Mouse (Mus musculus): ENCODE measurements around the gene Btnl6. TPM values are rescaled to one million over a fixed set of nuclear protein-coding genes. Genes with fewer than 3 reads are reported as not detected.

The Btnl6 gene
- polyA plus RNA-seq (2015; fragmentation: Nextera tagmentation; extraction: Ambion mirVana), result not detected in 2 replicates

DNA sequence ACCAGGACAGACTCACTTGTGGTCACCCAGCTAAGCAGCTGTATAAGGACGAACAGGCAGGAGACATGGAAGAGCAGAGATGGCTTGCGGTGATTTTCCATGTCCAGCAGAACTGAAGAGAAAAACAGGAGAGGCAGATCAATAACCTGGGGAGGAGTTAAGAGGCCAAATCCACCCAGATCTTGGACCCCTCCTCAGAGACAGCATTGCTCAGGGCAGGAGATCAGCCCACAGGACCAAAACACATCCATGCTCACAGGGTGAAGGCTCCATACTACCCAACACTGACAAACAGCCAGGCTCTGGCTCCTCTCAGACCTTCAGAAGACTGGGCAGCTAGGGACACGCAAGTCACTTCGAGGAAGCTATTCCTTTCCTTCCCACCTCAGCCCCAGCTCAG is at the start of gene Btnl6:
TSS of gene Btnl6 (minus strand) at position 101 of the 400 bp plus-strand sequence.
- ATAC-seq (ENCODE audit: insufficient read depth), result no peak
- Histone ChIP-seq H3K9me3 (replicated peaks) (no peaks in the 10 kb centered on the region), H3K4me2 (no peak within 1 kb of the TSS), H3K9ac (no peak within 1 kb of the TSS), H3K4me3 (replicated peaks) (no peak within 1 kb of the TSS), H3K27me3 (peaks cover 9% of the 10 kb centered on the region), H3K36me3 (replicated peaks) (no peaks in the 10 kb centered on the region), H3K4me1 (replicated peaks) (no peaks in the 10 kb centered on the region), H3K27ac (replicated peaks) (no peak within 1 kb of the TSS)
- WGBS (ENCODE audit: insufficient replicate concordance), result 62% methylated on average over 4 of the region's 4 CpGs

DNA sequence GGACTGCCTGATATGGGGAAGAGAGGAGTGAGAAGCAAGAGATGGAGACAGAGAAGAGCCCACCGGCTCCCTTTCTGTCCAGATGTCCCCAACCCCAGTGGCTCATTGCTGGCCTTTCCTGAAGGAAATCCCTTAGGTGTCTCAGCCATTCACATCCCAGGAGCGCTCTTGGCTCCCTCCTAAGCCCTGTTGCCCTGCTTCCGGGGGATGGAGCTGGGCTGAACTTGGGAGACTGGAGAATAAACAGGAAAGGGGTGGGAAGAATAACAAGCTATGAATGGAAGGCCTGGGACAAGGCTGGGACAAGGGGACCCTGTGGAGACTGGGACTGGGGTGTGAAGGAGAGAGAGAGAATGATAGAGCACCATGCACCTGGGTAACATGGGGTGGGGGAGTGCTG is 47.6 kb upstream of the Btnl6 start:
- H3K4me2 ChIP-seq, result no peak overlapping the region
- H3K27me3 ChIP-seq, result peaks cover 23% of the 10 kb centered on the region
- no peaks in the 10 kb centered on the region for H3K9me3 ChIP-seq (replicated peaks)
- H3K9ac ChIP-seq, result no peak overlapping the region
- 47% methylated on average over 3 of the region's 3 CpGs for WGBS (ENCODE audit: insufficient replicate concordance)
- peaks cover 13% of the 10 kb centered on the region for H3K4me1 ChIP-seq (replicated peaks)
- no peak for ATAC-seq (ENCODE audit: insufficient read depth)
- 0 out of 2 replicates have a peak overlapping the region, but pooled peaks have one; percentile 7 for H3K27ac ChIP-seq (replicated peaks)
- H3K36me3 ChIP-seq (replicated peaks), result no peaks in the 10 kb centered on the region
- H3K4me3 ChIP-seq (replicated peaks), result no peak overlapping the region

DNA sequence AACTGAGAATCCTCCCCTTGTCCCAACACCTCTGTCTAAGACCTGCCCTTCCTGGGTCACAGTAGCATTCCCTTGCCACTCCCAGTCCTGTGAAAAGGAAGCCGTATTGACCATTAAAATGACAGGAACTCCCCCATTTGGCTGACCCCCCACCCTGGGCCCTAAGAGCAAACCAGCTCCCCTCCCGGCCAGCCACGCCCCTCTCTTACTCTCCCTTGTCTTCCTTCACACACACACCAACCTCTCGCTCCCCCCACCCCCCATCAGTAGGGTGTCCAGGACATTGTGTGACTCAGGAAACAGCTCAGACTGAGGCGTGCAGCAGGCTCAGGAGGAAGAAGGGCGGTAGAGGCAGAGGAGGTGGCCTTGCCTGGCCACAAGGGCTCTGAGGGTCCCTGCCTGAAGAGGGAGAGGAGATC is 46.9 kb upstream of the Btnl6 start, which contains the start of gene Notch4:
TSS of gene Notch4 (plus strand) at position 266 of the 419 bp plus-strand sequence.
- H3K4me2 ChIP-seq, result no peak within 1 kb of the TSS
- H3K9me3 ChIP-seq (replicated peaks), result no peaks in the 10 kb centered on the region
- no peak within 1 kb of the TSS for H3K4me3 ChIP-seq (replicated peaks)
- no peaks in the 10 kb centered on the region for H3K36me3 ChIP-seq (replicated peaks)
- peaks cover 23% of the 10 kb centered on the region for H3K27me3 ChIP-seq
- peaks cover 18% of the 10 kb centered on the region for H3K4me1 ChIP-seq (replicated peaks)
- peak; percentile 37; the same call in 1 of the 2 replicates for ATAC-seq (ENCODE audit: insufficient read depth)
- 0 out of 2 replicates have a peak within 1 kb of the TSS, but pooled peaks have one; percentile 7 for H3K27ac ChIP-seq (replicated peaks)
- WGBS (ENCODE audit: insufficient replicate concordance), result 11% methylated on average over 6 of the region's 6 CpGs
- H3K9ac ChIP-seq, result no peak within 1 kb of the TSS

DNA sequence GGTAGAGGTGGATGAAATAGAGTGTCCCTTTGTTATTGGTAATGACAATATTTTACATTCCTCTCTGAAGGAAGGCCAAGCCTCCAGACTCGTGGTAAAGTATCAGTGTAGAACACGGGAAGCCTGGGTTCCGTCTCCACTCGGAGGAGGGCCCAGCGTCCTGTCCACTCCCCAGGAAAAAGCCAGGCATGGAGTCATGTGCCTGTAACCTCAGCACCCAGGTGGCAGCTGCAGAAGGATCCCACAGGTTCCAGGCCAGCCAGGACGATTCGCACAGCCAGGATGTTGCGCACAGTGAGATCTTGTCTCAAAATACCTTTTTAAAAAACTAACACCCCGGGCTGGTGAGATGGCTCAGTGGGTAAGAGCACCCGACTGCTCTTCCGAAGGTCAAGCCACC is 46.2 kb upstream of the Btnl6 start:
- ATAC-seq (ENCODE audit: insufficient read depth), result no peak
- Histone ChIP-seq H3K9ac (no peak overlapping the region), H3K4me2 (no peak overlapping the region), H3K27ac (replicated peaks) (no peak overlapping the region), H3K27me3 (peaks cover 22% of the 10 kb centered on the region), H3K36me3 (replicated peaks) (no peaks in the 10 kb centered on the region), H3K4me3 (replicated peaks) (no peak overlapping the region), H3K9me3 (replicated peaks) (no peaks in the 10 kb centered on the region), H3K4me1 (replicated peaks) (peaks cover 18% of the 10 kb centered on the region)
- WGBS (ENCODE audit: insufficient replicate concordance), result 69% methylated on average over 11 of the region's 11 CpGs

DNA sequence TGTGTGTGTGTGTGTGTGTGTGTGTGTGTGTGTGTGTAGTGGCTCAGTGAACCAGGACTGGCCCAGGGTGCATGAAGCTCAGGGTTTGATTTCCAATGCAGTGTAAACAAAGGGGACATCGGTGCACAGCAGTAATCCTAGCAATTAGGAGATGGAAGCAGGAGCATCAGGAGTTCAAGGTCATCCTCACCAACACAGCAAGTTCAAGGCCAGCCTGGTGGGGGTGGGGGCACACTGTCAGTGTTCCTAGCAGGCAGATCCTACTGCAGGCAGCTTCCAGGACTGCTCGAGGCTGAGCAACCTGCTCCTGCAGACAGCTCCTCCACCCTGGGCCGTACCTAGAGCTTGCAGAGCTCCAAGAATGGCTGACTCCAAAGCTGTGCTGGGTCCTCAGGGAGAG is 45.4 kb upstream of the Btnl6 start:
- Histone ChIP-seq H3K27me3 (peaks cover 21% of the 10 kb centered on the region), H3K4me1 (replicated peaks) (peaks cover 18% of the 10 kb centered on the region), H3K9me3 (replicated peaks) (no peaks in the 10 kb centered on the region), H3K36me3 (replicated peaks) (no peaks in the 10 kb centered on the region), H3K27ac (replicated peaks) (no peak overlapping the region), H3K9ac (no peak overlapping the region), H3K4me3 (replicated peaks) (no peak overlapping the region), H3K4me2 (no peak overlapping the region)
- ATAC-seq (ENCODE audit: insufficient read depth), result no peak
- WGBS (ENCODE audit: insufficient replicate concordance), result 62% methylated on average over 3 of the region's 3 CpGs

DNA sequence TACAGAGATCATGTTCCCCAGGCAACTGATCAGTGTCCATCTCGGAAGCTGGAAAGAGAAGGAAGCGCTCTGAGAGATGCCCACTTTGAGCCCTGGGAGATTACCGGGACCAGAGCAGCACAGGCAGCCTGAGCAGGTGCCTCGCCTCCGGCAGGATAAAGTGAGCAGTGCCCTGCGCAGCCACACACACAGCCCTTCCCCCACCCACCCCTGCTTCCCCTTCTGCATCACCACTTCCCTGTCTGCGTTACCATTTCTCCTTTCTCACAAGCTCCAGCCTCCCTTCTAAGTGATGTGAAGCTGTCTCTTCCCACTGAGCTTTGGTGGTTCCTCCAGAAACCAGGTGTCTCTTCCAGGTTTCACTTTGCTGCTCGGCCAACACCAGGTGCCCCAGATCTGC is 44.0 kb upstream of the Btnl6 start:
- no peak overlapping the region for H3K4me3 ChIP-seq (replicated peaks)
- no peaks in the 10 kb centered on the region for H3K36me3 ChIP-seq (replicated peaks)
- ATAC-seq (ENCODE audit: insufficient read depth), result no peak
- 24% methylated on average over 8 of the region's 8 CpGs for WGBS (ENCODE audit: insufficient replicate concordance)
- peaks cover 25% of the 10 kb centered on the region; the same call in 1 of the 2 replicates for H3K27me3 ChIP-seq
- H3K9ac ChIP-seq, result no peak overlapping the region
- H3K4me1 ChIP-seq (replicated peaks), result peaks cover 18% of the 10 kb centered on the region
- H3K9me3 ChIP-seq (replicated peaks), result no peaks in the 10 kb centered on the region
- H3K27ac ChIP-seq (replicated peaks), result 0 out of 2 replicates have a peak overlapping the region, but pooled peaks have one; percentile 15
- H3K4me2 ChIP-seq, result peak overlapping the region; percentile 27; the same call in 1 of the 2 replicates

DNA sequence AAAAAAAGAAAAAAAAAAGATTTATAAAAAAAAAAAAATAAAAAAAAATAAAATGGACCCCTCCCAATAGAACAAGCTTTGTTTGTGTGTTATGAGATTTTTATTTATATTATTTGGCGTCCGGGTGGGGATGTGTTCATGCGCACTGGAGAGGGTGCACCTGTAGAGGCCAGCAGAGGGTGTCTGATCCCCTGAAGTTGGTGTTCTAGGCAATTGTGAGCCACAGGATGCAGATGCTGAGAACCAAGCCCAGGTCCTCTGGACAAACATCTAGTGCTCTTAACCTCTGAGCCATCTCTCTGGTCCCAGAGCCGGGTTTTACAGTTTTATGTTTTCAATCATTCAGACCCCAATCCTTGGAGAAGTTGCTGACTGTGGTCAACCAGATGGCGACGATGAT is 43.3 kb upstream of the Btnl6 start:
- no peaks in the 10 kb centered on the region for H3K36me3 ChIP-seq (replicated peaks)
- no peak overlapping the region for H3K4me2 ChIP-seq
- H3K9ac ChIP-seq, result no peak overlapping the region
- no peaks in the 10 kb centered on the region for H3K9me3 ChIP-seq (replicated peaks)
- no peak overlapping the region for H3K27ac ChIP-seq (replicated peaks)
- peaks cover 18% of the 10 kb centered on the region for H3K4me1 ChIP-seq (replicated peaks)
- H3K27me3 ChIP-seq, result peaks cover 23% of the 10 kb centered on the region; the same call in 1 of the 2 replicates
- no peak overlapping the region for H3K4me3 ChIP-seq (replicated peaks)
- no peak for ATAC-seq (ENCODE audit: insufficient read depth)
- WGBS (ENCODE audit: insufficient replicate concordance), result 77% methylated on average over 6 of the region's 6 CpGs

DNA sequence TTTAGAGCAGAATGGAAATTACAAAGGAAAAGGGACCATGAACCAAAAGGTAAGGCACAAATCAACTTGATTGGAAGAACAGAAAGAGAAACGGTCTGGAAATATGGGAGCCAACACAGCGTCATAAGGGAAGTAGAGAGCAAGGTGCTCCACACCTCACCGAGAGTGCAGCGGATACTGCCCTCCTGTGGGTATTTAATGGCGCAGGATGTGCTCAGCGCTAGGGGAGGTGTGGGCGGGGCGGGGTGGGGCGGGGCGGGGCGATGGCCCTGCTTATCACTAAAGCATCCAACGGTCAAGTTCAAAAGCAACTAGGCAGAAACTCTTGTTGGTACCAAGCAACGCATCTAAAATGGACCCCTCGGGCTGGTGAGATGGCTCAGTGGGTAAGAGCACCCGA is 42.7 kb upstream of the Btnl6 start:
- ATAC-seq (ENCODE audit: insufficient read depth), result peak; percentile 19; the same call in 1 of the 2 replicates
- Histone ChIP-seq H3K9ac (no peak overlapping the region), H3K9me3 (replicated peaks) (no peaks in the 10 kb centered on the region), H3K36me3 (replicated peaks) (no peaks in the 10 kb centered on the region), H3K4me2 (no peak overlapping the region), H3K27me3 (peaks cover 18% of the 10 kb centered on the region; the same call in 1 of the 2 replicates), H3K4me3 (replicated peaks) (no peak overlapping the region), H3K27ac (replicated peaks) (no peak overlapping the region), H3K4me1 (replicated peaks) (peaks cover 18% of the 10 kb centered on the region)
- 23% methylated on average over 15 of the region's 15 CpGs for WGBS (ENCODE audit: insufficient replicate concordance)

DNA sequence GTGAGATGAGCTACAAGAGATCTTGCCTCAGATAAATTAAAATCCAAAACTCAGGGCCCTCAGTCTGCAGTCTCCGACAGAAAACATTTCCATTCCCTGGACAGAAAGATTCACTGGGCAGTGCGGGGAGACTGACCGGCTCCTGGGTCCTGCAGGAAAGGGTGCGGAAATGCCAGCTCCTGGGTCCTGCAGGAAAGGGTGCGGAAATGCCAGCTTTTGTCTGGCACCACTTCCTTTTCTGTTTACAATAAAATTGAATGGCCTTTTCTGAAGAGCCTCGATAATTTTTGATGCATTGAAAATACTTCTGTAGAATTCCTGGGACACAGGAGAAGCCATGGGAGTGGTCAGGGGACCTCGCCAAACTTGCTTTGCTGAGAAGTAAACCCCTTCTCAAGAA is 42.0 kb upstream of the Btnl6 start:
- no peak for ATAC-seq (ENCODE audit: insufficient read depth)
- Histone ChIP-seq H3K4me3 (replicated peaks) (no peak overlapping the region), H3K4me1 (replicated peaks) (peaks cover 18% of the 10 kb centered on the region), H3K36me3 (replicated peaks) (no peaks in the 10 kb centered on the region), H3K27me3 (peaks cover 15% of the 10 kb centered on the region; the same call in 1 of the 2 replicates), H3K27ac (replicated peaks) (no peak overlapping the region), H3K9ac (no peak overlapping the region), H3K4me2 (no peak overlapping the region), H3K9me3 (replicated peaks) (no peaks in the 10 kb centered on the region)
- 71% methylated on average over 7 of the region's 7 CpGs for WGBS (ENCODE audit: insufficient replicate concordance)

DNA sequence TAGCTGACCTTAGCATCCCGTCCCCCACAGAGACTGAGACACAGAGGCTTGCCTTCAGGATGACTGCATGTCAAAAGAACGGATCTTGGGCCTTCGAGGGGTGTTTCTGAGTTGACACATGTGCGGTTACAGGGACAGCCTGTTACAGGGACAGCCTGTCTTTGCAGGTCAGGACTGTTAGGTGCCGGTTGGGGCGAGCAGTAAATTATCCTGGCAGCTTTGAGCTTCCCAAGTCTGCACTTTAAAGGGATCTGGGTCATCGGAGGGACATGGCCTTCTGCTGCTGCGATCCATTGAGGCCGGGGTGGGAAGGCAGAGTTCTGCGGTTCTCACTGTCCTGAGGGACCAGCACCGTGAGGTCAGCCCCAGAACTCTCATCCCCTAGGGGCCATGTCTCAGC is 40.3 kb upstream of the Btnl6 start:
- no peaks in the 10 kb centered on the region for H3K9me3 ChIP-seq (replicated peaks)
- H3K27ac ChIP-seq (replicated peaks), result no peak overlapping the region
- peaks cover 15% of the 10 kb centered on the region; the same call in 1 of the 2 replicates for H3K27me3 ChIP-seq
- no peak overlapping the region for H3K9ac ChIP-seq
- H3K4me2 ChIP-seq, result no peak overlapping the region
- no peak overlapping the region for H3K4me3 ChIP-seq (replicated peaks)
- ATAC-seq (ENCODE audit: insufficient read depth), result no peak
- H3K4me1 ChIP-seq (replicated peaks), result peaks cover 18% of the 10 kb centered on the region
- 55% methylated on average over 11 of the region's 11 CpGs for WGBS (ENCODE audit: insufficient replicate concordance)
- no peaks in the 10 kb centered on the region for H3K36me3 ChIP-seq (replicated peaks)

DNA sequence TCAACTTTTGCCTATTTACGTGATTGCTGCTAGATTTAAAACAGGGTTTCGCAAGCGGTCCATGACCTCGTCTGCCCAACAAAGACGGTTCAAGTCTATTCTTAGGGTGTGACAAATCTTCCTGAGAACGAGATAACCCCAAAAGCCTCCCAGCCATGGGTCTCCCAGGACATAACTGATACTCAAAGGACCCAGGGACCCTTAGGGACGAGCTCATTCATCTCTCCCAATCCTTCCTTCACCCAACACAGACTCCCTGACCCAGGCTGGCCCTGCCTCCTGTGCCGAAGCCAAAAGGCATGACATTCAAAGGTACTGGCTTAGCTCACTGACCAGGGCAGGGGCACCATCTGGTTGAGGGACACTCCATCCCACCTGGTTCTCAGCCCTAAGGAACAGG is 39.3 kb upstream of the Btnl6 start:
- H3K27me3 ChIP-seq, result peaks cover 15% of the 10 kb centered on the region; the same call in 1 of the 2 replicates
- WGBS (ENCODE audit: insufficient replicate concordance), result 48% methylated on average over 8 of the region's 8 CpGs
- H3K4me2 ChIP-seq, result no peak overlapping the region
- no peak overlapping the region for H3K4me3 ChIP-seq (replicated peaks)
- peaks cover 18% of the 10 kb centered on the region for H3K4me1 ChIP-seq (replicated peaks)
- no peak for ATAC-seq (ENCODE audit: insufficient read depth)
- no peaks in the 10 kb centered on the region for H3K36me3 ChIP-seq (replicated peaks)
- H3K9ac ChIP-seq, result no peak overlapping the region
- H3K9me3 ChIP-seq (replicated peaks), result no peaks in the 10 kb centered on the region
- H3K27ac ChIP-seq (replicated peaks), result no peak overlapping the region

DNA sequence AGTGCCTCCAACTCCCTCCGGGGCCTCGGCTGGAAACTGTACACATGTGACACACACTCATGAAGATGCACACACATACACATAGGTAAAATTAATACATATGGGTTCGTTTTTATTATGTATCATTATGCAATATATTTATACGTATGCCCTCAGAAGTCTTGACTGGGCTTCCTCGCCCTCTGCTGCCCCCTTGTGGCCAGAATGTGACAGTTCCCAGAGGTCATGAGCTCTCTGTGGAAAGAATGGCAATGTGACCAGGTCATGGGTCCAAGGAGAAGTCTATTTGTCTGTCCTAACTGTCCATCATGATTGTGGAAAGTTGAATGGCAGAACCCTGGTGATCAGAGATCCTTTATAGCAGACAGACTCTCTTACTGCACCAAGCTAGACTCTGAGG is 38.3 kb upstream of the Btnl6 start:
- H3K9ac ChIP-seq, result no peak overlapping the region
- H3K27ac ChIP-seq (replicated peaks), result no peak overlapping the region
- H3K4me2 ChIP-seq, result no peak overlapping the region
- WGBS (ENCODE audit: insufficient replicate concordance), result 18% methylated on average over 5 of the region's 5 CpGs
- no peak overlapping the region for H3K4me3 ChIP-seq (replicated peaks)
- H3K36me3 ChIP-seq (replicated peaks), result no peaks in the 10 kb centered on the region
- H3K9me3 ChIP-seq (replicated peaks), result no peaks in the 10 kb centered on the region
- H3K4me1 ChIP-seq (replicated peaks), result peaks cover 9% of the 10 kb centered on the region
- peaks cover 15% of the 10 kb centered on the region; the same call in 1 of the 2 replicates for H3K27me3 ChIP-seq
- no peak for ATAC-seq (ENCODE audit: insufficient read depth)
